Mouse (Mus musculus): ENCODE data around the gene Narf. TPM values are rescaled to one million over a fixed set of nuclear protein-coding genes. Genes with fewer than 3 reads are reported as not detected.

Narf gene
- total RNA-seq, 1 experiment from 2014 or later: 40.9 TPM

- ATAC-seq (replicated peaks; ENCODE audit: low read depth, poor library complexity, severe bottlenecking): no peak
Observed at GRCm38 (mm10) chr11:121232706-121233105, 4.3 kb upstream of the Narf start.

- no peak for ATAC-seq (replicated peaks; ENCODE audit: low read depth, poor library complexity, severe bottlenecking)
Observed at GRCm38 (mm10) chr11:121235475-121236238, 1.4 kb upstream of the Narf start.

- no peak; the same call in 1 of the 2 replicates for ATAC-seq (replicated peaks; ENCODE audit: low read depth, poor library complexity, severe bottlenecking)
Observed at GRCm38 (mm10) chr11:121237345-121238128, 484 bp downstream of the Narf start.

- ATAC-seq (replicated peaks; ENCODE audit: low read depth, poor library complexity, severe bottlenecking): no peak; the same call in 1 of the 2 replicates
Observed at GRCm38 (mm10) chr11:121239669-121240068, 2.6 kb downstream of the Narf start.

- no peak for ATAC-seq (replicated peaks; ENCODE audit: low read depth, poor library complexity, severe bottlenecking)
Observed at GRCm38 (mm10) chr11:121250196-121250595, 13.1 kb downstream of the Narf start.

GRCm38 (mm10) chr11:121259160-121260100, 22.4 kb downstream of the Narf start, which contains the start of gene Foxk2:
Gene Foxk2 (plus strand): TSS chr11:121259990.
- peak; percentile 91 for ATAC-seq (replicated peaks; ENCODE audit: low read depth, poor library complexity, severe bottlenecking)

GRCm38 (mm10) chr11:121260211-121260906, 23.3 kb downstream of the Narf start:
- 0 out of 2 replicates have a peak, but pooled peaks have one; percentile 16 for ATAC-seq (replicated peaks; ENCODE audit: low read depth, poor library complexity, severe bottlenecking)

- no peak for ATAC-seq (replicated peaks; ENCODE audit: low read depth, poor library complexity, severe bottlenecking)
Observed at GRCm38 (mm10) chr11:121261074-121261473, 24.0 kb downstream of the Narf start.

GRCm38 (mm10) chr11:121277516-121277915, 40.5 kb downstream of the Narf start:
- no peak for ATAC-seq (replicated peaks; ENCODE audit: low read depth, poor library complexity, severe bottlenecking)

GRCm38 (mm10) chr11:121278011-121278410, 41.0 kb downstream of the Narf start:
- no peak for ATAC-seq (replicated peaks; ENCODE audit: low read depth, poor library complexity, severe bottlenecking)

GRCm38 (mm10) chr11:121282911-121283310, 45.9 kb downstream of the Narf start:
- ATAC-seq (replicated peaks; ENCODE audit: low read depth, poor library complexity, severe bottlenecking): peak; percentile 65

- ATAC-seq (replicated peaks; ENCODE audit: low read depth, poor library complexity, severe bottlenecking): 0 out of 2 replicates have a peak, but pooled peaks have one; percentile 45
Observed at GRCm38 (mm10) chr11:121289859-121290258, 52.8 kb downstream of the Narf start.

- no peak for ATAC-seq (replicated peaks; ENCODE audit: low read depth, poor library complexity, severe bottlenecking)
Observed at GRCm38 (mm10) chr11:121294771-121295170, 57.7 kb downstream of the Narf start.

GRCm38 (mm10) chr11:121298493-121298892, 61.4 kb downstream of the Narf start:
- ATAC-seq (replicated peaks; ENCODE audit: low read depth, poor library complexity, severe bottlenecking): no peak

GRCm38 (mm10) chr11:121300265-121300664, 63.2 kb downstream of the Narf start:
- ATAC-seq (replicated peaks; ENCODE audit: low read depth, poor library complexity, severe bottlenecking): no peak

- ATAC-seq (replicated peaks; ENCODE audit: low read depth, poor library complexity, severe bottlenecking): no peak
Observed at GRCm38 (mm10) chr11:121305371-121305770, 68.3 kb downstream of the Narf start.

Data from common myeloid progenitor, adult 5-6 weeks (primary cell).